Mouse (Mus musculus): ENCODE results near the gene Usp45. TPM values are rescaled to one million over a fixed set of nuclear protein-coding genes. Genes with fewer than 3 reads are reported as not detected.
A peak's percentile ranks its signal among the peaks of the same experiment; 100 is the strongest.

Usp45 gene
- polyA plus RNA-seq, 1 experiment from 2014 or later: 9.9 TPM

DNA sequence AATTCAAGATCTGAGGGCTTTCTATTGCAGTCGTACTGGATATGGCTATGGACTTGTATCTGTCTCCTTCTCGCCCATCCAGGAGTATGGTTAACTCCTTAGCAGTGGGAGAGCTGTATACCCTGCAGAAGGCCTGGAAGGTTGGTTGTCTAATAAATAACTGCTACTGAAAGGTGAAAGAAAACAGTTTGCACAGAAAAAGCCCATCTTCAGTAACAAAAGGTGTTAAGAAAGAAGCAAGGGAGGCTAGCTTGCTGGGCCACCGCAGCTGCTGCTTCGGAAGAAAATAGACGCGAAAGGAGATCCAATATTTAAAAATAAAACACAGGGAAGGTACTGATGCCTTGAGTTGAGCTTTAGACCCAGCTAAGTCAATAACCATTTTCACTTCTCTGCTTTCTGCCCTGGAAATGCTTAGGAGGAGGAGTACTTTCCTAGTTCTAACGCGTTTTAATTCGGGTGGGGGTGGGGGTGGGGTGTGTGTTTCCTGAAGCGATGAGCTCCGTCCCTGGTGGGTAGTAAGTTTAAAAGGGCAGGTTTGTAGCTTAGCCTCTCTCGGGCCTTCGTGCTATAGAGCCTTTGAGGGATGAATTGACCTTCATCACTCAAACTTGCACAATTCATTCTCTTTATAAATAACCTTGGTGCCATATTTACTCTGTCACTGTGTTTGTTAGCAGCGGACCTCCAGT lies 639 bp upstream of the Usp45 start:
- no peak overlapping the region for H3K27ac ChIP-seq
- no peaks in the 10 kb centered on the region for H3K9me3 ChIP-seq (replicated peaks)
- no peaks in the 10 kb centered on the region for H3K36me3 ChIP-seq
- ATAC-seq (replicated peaks; ENCODE audit: low FRiP score): peak; percentile 43
- H3K4me3 ChIP-seq (replicated peaks): peak overlapping the region; percentile 68
- H3K27me3 ChIP-seq: no peaks in the 10 kb centered on the region
- 21% methylated on average over 14 of the region's 14 CpGs for WGBS
- peaks cover 5% of the 10 kb centered on the region; the same call in 1 of the 2 replicates for H3K4me1 ChIP-seq
- peak overlapping the region; percentile 52 for H3K9ac ChIP-seq
- H3K4me2 ChIP-seq: peak overlapping the region; percentile 82

- Histone ChIP-seq H3K9me3 (replicated peaks) (no peaks in the 10 kb centered on the region), H3K4me1 (peaks cover 9% of the 10 kb centered on the region; the same call in 1 of the 2 replicates), H3K27me3 (no peaks in the 10 kb centered on the region), H3K36me3 (no peaks in the 10 kb centered on the region), H3K27ac (no peak overlapping the region), H3K9ac (no peak overlapping the region), H3K4me2 (no peak overlapping the region), H3K4me3 (replicated peaks) (no peak overlapping the region)
- 86% methylated on average over 1 of the region's 1 CpGs for WGBS
- no peak for ATAC-seq (replicated peaks; ENCODE audit: low FRiP score)
Measured at GRCm38 (mm10) chr4:21771064-21771463, 4.1 kb downstream of the Usp45 start.

DNA sequence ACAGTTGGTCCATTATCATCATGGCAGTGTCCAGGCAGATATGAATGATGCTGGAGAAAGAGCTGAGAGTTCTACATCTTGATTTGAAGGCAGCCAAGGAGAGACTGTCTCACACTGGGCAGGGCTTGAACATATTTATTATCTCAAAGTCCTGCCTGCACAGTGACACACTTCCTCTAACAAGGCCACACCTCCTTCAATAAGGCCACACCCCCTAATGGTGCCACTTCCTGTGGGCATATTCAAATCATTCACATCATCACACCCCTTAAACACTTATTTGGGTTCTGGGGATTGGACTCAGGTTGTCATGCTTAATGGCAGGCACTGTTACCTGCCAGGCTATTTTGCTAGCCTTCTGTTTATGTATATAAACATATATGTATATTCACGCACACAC lies 5.3 kb downstream of the Usp45 start:
- ATAC-seq (replicated peaks; ENCODE audit: low FRiP score): no peak
- Histone ChIP-seq H3K4me1 (peaks cover 8% of the 10 kb centered on the region; the same call in 1 of the 2 replicates), H3K9me3 (replicated peaks) (no peaks in the 10 kb centered on the region), H3K27me3 (no peaks in the 10 kb centered on the region), H3K27ac (no peak overlapping the region), H3K9ac (no peak overlapping the region), H3K4me3 (replicated peaks) (no peak overlapping the region), H3K4me2 (no peak overlapping the region), H3K36me3 (no peaks in the 10 kb centered on the region)
- WGBS: 98% methylated on average over 1 of the region's 1 CpGs

DNA sequence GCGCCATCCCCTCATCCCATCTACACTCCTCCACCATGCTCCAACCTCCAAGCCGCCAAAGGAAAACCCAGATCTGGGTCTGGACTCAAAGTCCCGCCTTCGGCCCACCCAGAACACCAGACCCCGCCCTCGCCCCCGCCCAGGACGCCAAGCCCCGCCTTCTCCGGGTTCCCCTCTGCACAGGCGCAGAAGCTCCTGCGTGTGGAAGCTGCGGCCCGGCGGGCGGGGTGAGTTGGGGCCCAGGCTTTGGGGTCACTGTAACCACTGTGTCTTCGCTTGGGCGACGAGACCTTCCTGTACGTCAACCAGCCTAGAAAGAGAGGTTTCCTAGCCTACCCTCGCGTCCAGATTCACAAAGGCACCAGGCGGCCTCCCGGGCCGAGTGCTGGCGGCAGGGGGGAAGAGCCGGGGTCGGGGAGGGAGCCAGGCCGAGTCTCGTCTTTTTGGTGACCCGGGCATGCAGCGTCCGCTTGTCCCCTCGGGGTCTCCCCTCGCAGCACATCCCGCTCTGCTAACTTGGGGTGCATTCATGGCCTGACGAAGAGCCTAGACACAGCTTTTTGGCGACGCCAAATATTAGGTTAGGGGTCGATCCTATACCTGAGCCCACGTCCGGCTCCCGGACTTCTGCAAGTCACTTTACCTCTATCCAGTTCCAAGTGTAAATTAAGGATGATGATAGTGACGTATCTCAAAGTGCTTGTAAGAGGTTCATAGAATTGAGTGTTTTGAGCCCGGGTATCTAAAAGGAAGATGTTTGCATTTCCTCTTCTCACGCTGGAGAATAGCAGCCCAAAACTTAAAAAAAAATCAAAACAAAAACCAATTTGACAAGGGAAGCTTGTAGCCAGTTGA lies 9.4 kb downstream of the Usp45 start:
- peak; percentile 98 for ATAC-seq (replicated peaks; ENCODE audit: low FRiP score)
- under 1% methylated on average over 46 of the region's 46 CpGs for WGBS
- peaks cover 4% of the 10 kb centered on the region; the same call in 1 of the 2 replicates for H3K36me3 ChIP-seq
- peak overlapping the region; percentile 77 for H3K9ac ChIP-seq
- no peaks in the 10 kb centered on the region for H3K9me3 ChIP-seq (replicated peaks)
- peak overlapping the region; percentile 73 for H3K4me3 ChIP-seq (replicated peaks)
- peak overlapping the region; percentile 39; the same call in 1 of the 2 replicates for H3K27ac ChIP-seq
- peak overlapping the region; percentile 78 for H3K4me2 ChIP-seq
- peaks cover 11% of the 10 kb centered on the region; the same call in 1 of the 2 replicates for H3K4me1 ChIP-seq
- H3K27me3 ChIP-seq: no peaks in the 10 kb centered on the region

DNA sequence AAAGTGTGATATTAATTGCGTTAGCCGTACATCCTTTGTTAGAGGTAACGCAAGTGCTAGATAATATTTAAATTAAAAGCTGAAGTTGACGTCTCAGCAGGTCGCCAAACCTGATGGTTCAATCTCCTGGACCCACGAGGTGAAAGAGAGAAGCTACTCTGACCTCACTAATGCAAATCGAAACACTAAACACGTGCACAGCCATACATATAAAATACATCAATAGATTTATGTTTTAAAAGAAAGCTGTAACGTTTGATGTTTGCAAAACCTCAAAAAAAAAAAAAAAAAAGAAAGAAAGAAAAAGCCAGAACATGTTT lies 9.9 kb downstream of the Usp45 start:
- Histone ChIP-seq H3K4me2 (peak overlapping the region; percentile 78), H3K27me3 (no peaks in the 10 kb centered on the region), H3K36me3 (peaks cover 10% of the 10 kb centered on the region), H3K9me3 (replicated peaks) (no peaks in the 10 kb centered on the region), H3K9ac (peak overlapping the region; percentile 77), H3K4me1 (peaks cover 11% of the 10 kb centered on the region; the same call in 1 of the 2 replicates), H3K27ac (no peak overlapping the region), H3K4me3 (replicated peaks) (peak overlapping the region; percentile 73)
- no peak for ATAC-seq (replicated peaks; ENCODE audit: low FRiP score)
- 6% methylated on average over 9 of the region's 9 CpGs for WGBS

DNA sequence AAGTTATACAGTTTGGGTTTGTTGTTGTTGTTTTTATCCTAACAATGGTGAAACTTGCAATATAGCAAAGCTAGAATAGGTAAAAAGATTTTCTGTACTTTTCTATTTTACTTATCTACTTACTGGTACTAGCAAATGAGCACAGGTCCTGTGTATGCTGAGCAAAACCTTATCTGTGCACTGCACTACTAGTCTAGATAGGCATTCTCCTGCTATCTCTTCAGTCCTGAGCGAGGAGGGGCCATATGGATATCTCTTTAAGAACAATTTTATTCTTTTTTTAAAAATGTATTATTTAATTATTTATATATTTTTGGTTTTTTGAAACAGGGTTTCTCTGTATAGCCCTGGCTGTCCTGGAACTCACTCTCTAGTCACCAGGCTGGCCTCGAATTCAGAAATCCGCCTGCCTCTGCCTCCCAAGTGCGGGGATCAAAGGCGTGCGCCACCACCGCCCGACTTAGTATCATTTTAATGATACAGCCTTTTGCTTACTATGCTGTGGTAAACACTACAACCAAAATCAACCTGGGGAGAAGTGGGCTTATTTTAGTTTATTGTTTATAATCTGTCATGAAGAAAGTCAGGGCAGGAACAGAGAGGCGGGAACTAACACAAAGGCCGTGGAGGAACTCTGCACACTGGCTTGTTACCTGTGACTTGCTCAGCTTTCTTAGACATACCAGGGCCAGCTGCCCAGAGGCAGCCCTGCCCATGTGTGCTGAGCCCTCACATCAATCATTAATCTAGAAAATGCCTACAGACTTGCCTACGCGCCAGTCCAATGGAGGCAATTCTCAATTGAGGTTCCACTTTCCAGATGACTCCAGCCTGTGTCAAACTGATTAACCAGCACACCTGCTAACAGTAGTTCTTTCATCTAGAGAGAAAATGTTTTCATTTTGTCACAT lies 14.1 kb downstream of the Usp45 start:
- Histone ChIP-seq H3K4me3 (replicated peaks) (no peak overlapping the region), H3K27ac (no peak overlapping the region), H3K36me3 (peaks cover 50% of the 10 kb centered on the region), H3K4me2 (no peak overlapping the region), H3K9ac (no peak overlapping the region), H3K9me3 (replicated peaks) (no peaks in the 10 kb centered on the region), H3K27me3 (no peaks in the 10 kb centered on the region), H3K4me1 (peaks cover 8% of the 10 kb centered on the region; the same call in 1 of the 2 replicates)
- 92% methylated on average over 12 of the region's 12 CpGs for WGBS
- ATAC-seq (replicated peaks; ENCODE audit: low FRiP score): peak; percentile 57; the same call in 1 of the 2 replicates

DNA sequence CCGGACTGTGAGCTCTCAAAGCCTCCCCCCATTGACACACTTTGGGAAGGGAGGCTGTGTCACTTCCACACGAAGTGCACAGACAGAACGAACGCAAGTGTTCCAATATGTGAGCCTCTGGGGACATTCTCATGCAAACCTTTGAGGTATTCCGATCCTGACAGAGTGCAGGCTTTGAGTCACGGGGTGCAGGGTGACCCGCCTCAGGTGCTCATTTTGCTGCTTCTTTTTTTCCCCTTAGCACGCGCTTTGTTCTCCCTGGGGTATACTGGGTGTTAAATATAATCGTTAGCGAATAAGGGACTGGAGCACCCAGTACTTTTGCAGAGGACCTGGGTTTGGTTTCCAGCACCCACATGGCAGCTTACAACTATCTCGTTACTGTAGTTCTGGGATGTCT lies 19.3 kb downstream of the Usp45 start:
- Histone ChIP-seq H3K4me1 (no peaks in the 10 kb centered on the region), H3K27me3 (no peaks in the 10 kb centered on the region), H3K27ac (no peak overlapping the region), H3K4me2 (no peak overlapping the region), H3K4me3 (replicated peaks) (no peak overlapping the region), H3K9me3 (replicated peaks) (no peaks in the 10 kb centered on the region), H3K9ac (no peak overlapping the region), H3K36me3 (peaks cover 82% of the 10 kb centered on the region)
- 95% methylated on average over 12 of the region's 12 CpGs for WGBS
- ATAC-seq (replicated peaks; ENCODE audit: low FRiP score): no peak

DNA sequence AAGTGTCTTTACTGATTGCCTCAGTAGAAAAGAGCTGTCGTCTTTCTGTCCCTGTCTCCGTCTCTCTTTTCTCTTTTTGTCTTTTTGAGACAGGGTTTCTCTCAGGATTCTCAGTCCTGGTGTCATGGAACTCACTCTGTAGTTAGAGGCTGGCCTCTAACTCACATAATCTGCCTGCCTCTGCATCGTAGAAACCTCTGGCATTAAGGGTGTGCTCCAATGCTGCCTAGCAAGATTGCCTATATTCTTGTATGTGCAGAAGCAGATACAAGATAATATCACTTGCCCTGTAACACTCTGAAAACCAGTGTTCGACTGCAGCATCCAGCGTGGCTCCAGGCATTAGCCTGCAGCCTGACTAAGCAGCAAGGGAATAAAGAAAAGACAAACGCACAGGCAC lies 21.9 kb downstream of the Usp45 start:
- H3K27ac ChIP-seq: no peak overlapping the region
- H3K4me3 ChIP-seq (replicated peaks): no peak overlapping the region
- WGBS: 94% methylated on average over 6 of the region's 6 CpGs
- no peaks in the 10 kb centered on the region for H3K4me1 ChIP-seq
- no peaks in the 10 kb centered on the region for H3K27me3 ChIP-seq
- H3K4me2 ChIP-seq: no peak overlapping the region
- H3K9ac ChIP-seq: no peak overlapping the region
- peaks cover 69% of the 10 kb centered on the region for H3K36me3 ChIP-seq
- no peak for ATAC-seq (replicated peaks; ENCODE audit: low FRiP score)
- no peaks in the 10 kb centered on the region for H3K9me3 ChIP-seq (replicated peaks)

GRCm38 (mm10) chr4:21789836-21790235 lies 22.9 kb downstream of the Usp45 start:
- no peaks in the 10 kb centered on the region for H3K4me1 ChIP-seq
- ATAC-seq (replicated peaks; ENCODE audit: low FRiP score): no peak
- H3K9me3 ChIP-seq (replicated peaks): no peaks in the 10 kb centered on the region
- no peaks in the 10 kb centered on the region for H3K27me3 ChIP-seq
- H3K4me2 ChIP-seq: no peak overlapping the region
- no peak overlapping the region for H3K27ac ChIP-seq
- H3K9ac ChIP-seq: no peak overlapping the region
- peaks cover 59% of the 10 kb centered on the region for H3K36me3 ChIP-seq
- 89% methylated on average over 4 of the region's 4 CpGs for WGBS
- no peak overlapping the region for H3K4me3 ChIP-seq (replicated peaks)

DNA sequence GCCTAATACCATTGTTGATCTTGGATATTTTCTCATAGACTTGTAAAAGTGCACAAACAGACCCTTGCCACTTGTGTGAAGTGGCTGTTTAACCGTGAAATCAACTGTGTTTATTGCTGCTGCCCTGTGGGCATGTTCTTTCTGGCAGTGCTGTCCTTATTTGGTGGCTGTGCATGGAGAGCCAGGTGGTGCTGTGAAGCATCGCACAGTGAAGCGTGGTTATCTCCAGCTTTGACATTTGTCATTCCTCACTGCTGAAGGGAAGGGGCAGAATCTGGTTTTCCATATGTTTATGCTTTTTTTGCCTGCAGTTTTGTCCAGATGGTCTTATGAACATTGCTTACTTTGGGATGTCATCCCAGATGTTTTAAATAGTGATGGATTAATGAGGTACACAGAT lies 26.7 kb downstream of the Usp45 start:
- no peak overlapping the region for H3K4me3 ChIP-seq (replicated peaks)
- H3K27me3 ChIP-seq: no peaks in the 10 kb centered on the region
- ATAC-seq (replicated peaks; ENCODE audit: low FRiP score): no peak
- H3K9ac ChIP-seq: no peak overlapping the region
- H3K4me2 ChIP-seq: no peak overlapping the region
- H3K9me3 ChIP-seq (replicated peaks): no peaks in the 10 kb centered on the region
- H3K36me3 ChIP-seq: peaks cover 53% of the 10 kb centered on the region
- H3K27ac ChIP-seq: no peak overlapping the region
- H3K4me1 ChIP-seq: no peaks in the 10 kb centered on the region
- 57% methylated on average over 3 of the region's 3 CpGs for WGBS

DNA sequence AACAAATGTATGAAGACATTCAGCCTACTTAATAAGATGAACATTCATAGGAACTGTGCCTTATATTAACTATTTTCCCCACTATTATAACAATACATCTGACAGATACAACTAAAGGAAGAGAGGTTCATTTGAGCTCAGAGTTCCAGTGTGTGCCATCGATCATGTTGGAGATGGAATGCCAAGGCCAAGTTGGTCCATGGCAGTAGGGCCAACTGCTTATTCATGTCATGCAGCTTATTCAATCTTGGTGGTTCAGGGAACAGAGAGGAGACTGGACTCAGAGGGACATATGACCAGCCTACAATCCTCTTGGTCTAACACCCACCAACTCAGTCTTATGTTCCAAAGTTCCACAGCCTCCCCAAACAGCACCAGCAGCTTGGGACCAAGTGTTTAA lies 34.1 kb downstream of the Usp45 start:
- H3K9me3 ChIP-seq (replicated peaks): no peaks in the 10 kb centered on the region
- H3K4me2 ChIP-seq: no peak overlapping the region
- 83% methylated on average over 1 of the region's 1 CpGs for WGBS
- H3K4me3 ChIP-seq (replicated peaks): no peak overlapping the region
- H3K9ac ChIP-seq: no peak overlapping the region
- no peaks in the 10 kb centered on the region for H3K27me3 ChIP-seq
- no peak overlapping the region for H3K27ac ChIP-seq
- H3K36me3 ChIP-seq: peaks cover 78% of the 10 kb centered on the region
- no peak for ATAC-seq (replicated peaks; ENCODE audit: low FRiP score)
- no peaks in the 10 kb centered on the region for H3K4me1 ChIP-seq

All from kidney, embryonic 15.5 days (tissue).